26 mouse cellular contexts compared by ENCODE assay signal in the genomic region with DNA sequence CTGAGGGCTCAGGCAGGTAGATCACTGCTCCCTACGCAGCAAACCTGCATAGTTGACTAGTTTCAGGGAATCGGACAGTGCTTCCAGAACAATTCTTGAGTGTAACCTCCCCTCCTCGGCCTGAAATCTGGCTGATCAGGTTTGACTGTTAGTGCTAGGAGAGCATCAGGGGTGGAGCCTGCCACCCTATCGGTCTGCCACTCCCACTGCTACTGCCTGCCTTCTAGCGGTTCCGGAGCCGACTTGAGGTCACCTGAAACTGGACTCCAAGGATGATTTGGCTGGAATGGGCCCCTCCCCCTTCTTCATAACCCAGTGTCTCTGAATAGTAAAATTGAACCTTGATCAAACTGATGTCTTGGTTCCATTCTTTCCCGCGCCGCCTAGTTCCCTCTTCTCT. TPM values are rescaled to one million over a fixed set of nuclear protein-coding genes. Genes with fewer than 3 reads are reported as not detected.
DNase-seq lines count a peak whose midpoint lies in the region; ATAC-seq and TF ChIP-seq lines count a peak whose summit lies in the region.
"Had no signal": no experiment of that assay in that cellular context is flagged by ENCODE, and none has a peak within 500 bp of the region (broad histone marks: within the 10 kb centered on the region; RNA-seq: fewer than 3 reads in every experiment).

No protein-coding gene starts in this region.

- no peak for TF ChIP-seq CTCF in E14TG2a.4 (conservative IDR thresholded peaks at IDR 0.05; ENCODE audit: low read length)

- DNase-seq in embryonic facial prominence, embryonic 14.5 days (ENCODE audit: low spot score) = peak; percentile 12
- DNase-seq in embryonic facial prominence, embryonic 10.5 days (ENCODE audit: low spot score) = no peak
- DNase-seq in liver, embryonic 11.5 days (ENCODE audit: low spot score) = no peak
- DNase-seq in R1 (ENCODE audit: low read depth, low spot score) = peak; percentile 74
- no peak for DNase-seq in adrenal gland, postnatal 14 days
- DNase-seq: adrenal gland, adult 2 months; adrenal gland, postnatal 36 days; B cell, adult 2 months; cerebellum, adult 2 months; cerebellum, postnatal 10 days; heart, adult 2 months; heart, postnatal 36 days had no signal

- H3K9ac ChIP-seq in embryonic facial prominence, embryonic 14.5 days (ENCODE audit: low read depth, low read length) = no peak overlapping the region
- H3K9ac ChIP-seq in liver, embryonic 15.5 days = no peak overlapping the region
- no peak overlapping the region for H3K9ac ChIP-seq in liver, embryonic 11.5 days (ENCODE audit: low read depth, low read length)
- H3K9ac ChIP-seq: forebrain, embryonic 15.5 days; heart, embryonic 13.5 days; hindbrain, embryonic 15.5 days had no signal

- WGBS in embryonic facial prominence, embryonic 14.5 days = 80% methylated on average over 10 of the region's 10 CpGs
- WGBS in embryonic facial prominence, embryonic 10.5 days = 82% methylated on average over 10 of the region's 10 CpGs
- WGBS in liver, embryonic 15.5 days (ENCODE audit: insufficient replicate concordance) = 84% methylated on average over 10 of the region's 10 CpGs
- WGBS in liver, embryonic 11.5 days = 83% methylated on average over 10 of the region's 10 CpGs

- no peaks in the 10 kb centered on the region for H3K9me3 ChIP-seq in embryonic facial prominence, embryonic 14.5 days (ENCODE audit: control insufficient read depth, low read length)
- no peaks in the 10 kb centered on the region for H3K9me3 ChIP-seq in embryonic facial prominence, embryonic 10.5 days
- no peaks in the 10 kb centered on the region for H3K9me3 ChIP-seq in liver, embryonic 15.5 days (replicated peaks)
- H3K9me3 ChIP-seq in liver, embryonic 11.5 days (ENCODE audit: control insufficient read depth, low read length) = no peaks in the 10 kb centered on the region
- H3K9me3 ChIP-seq in E14TG2a.4 (ENCODE audit: low read length) = no peaks in the 10 kb centered on the region
- H3K9me3 ChIP-seq: forebrain, embryonic 15.5 days; G1E; heart, embryonic 13.5 days; hindbrain, embryonic 15.5 days had no signal

- no peak overlapping the region for H3K4me3 ChIP-seq in embryonic facial prominence, embryonic 14.5 days (ENCODE audit: low read depth, low read length)
- no peak overlapping the region for H3K4me3 ChIP-seq in embryonic facial prominence, embryonic 10.5 days
- no peak overlapping the region for H3K4me3 ChIP-seq in liver, embryonic 15.5 days (replicated peaks)
- no peak overlapping the region for H3K4me3 ChIP-seq in liver, embryonic 11.5 days (ENCODE audit: low read depth, low read length)
- peak overlapping the region; percentile 17; the same call in 1 of the 2 replicates for H3K4me3 ChIP-seq in E14TG2a.4 (replicated peaks; ENCODE audit: low read length)
- H3K4me3 ChIP-seq: forebrain, embryonic 15.5 days; heart, adult 2 months; heart, embryonic 13.5 days; hindbrain, embryonic 15.5 days had no signal

- H3K4me2 ChIP-seq in embryonic facial prominence, embryonic 14.5 days (ENCODE audit: low read depth, low read length) = no peak overlapping the region
- H3K4me2 ChIP-seq in liver, embryonic 15.5 days = no peak overlapping the region
- no peak overlapping the region for H3K4me2 ChIP-seq in liver, embryonic 11.5 days
- H3K4me2 ChIP-seq: forebrain, embryonic 15.5 days; heart, embryonic 13.5 days; hindbrain, embryonic 15.5 days had no signal

- H3K27me3 ChIP-seq in embryonic facial prominence, embryonic 14.5 days (replicated peaks; ENCODE audit: control insufficient read depth, insufficient read depth, low read length) = no peaks in the 10 kb centered on the region
- no peaks in the 10 kb centered on the region for H3K27me3 ChIP-seq in embryonic facial prominence, embryonic 10.5 days (replicated peaks; ENCODE audit: low read depth, poor library complexity, severe bottlenecking)
- no peaks in the 10 kb centered on the region for H3K27me3 ChIP-seq in liver, embryonic 15.5 days
- H3K27me3 ChIP-seq in liver, embryonic 11.5 days (replicated peaks; ENCODE audit: control insufficient read depth, insufficient read depth, low read length) = no peaks in the 10 kb centered on the region
- H3K27me3 ChIP-seq in E14TG2a.4 (ENCODE audit: insufficient read depth, low read length) = no peaks in the 10 kb centered on the region
- H3K27me3 ChIP-seq: forebrain, embryonic 15.5 days; heart, embryonic 13.5 days; hindbrain, embryonic 15.5 days had no signal

- H3K27ac ChIP-seq in embryonic facial prominence, embryonic 14.5 days (replicated peaks; ENCODE audit: low read depth, low read length) = no peak overlapping the region
- no peak overlapping the region for H3K27ac ChIP-seq in embryonic facial prominence, embryonic 10.5 days (replicated peaks)
- 0 out of 2 replicates have a peak overlapping the region, but pooled peaks have one; percentile 1 for H3K27ac ChIP-seq in liver, embryonic 15.5 days (replicated peaks)
- H3K27ac ChIP-seq in liver, embryonic 11.5 days (ENCODE audit: low read depth, low read length) = no peak overlapping the region
- H3K27ac ChIP-seq: forebrain, embryonic 15.5 days; heart, adult 2 months; heart, embryonic 13.5 days; hindbrain, embryonic 15.5 days had no signal

- no peaks in the 10 kb centered on the region for H3K4me1 ChIP-seq in embryonic facial prominence, embryonic 14.5 days (ENCODE audit: control insufficient read depth, insufficient read depth, low read length)
- no peaks in the 10 kb centered on the region for H3K4me1 ChIP-seq in embryonic facial prominence, embryonic 10.5 days
- peaks cover 47% of the 10 kb centered on the region for H3K4me1 ChIP-seq in liver, embryonic 15.5 days (replicated peaks)
- peaks cover 5% of the 10 kb centered on the region; the same call in 1 of the 2 replicates for H3K4me1 ChIP-seq in liver, embryonic 11.5 days (replicated peaks; ENCODE audit: control insufficient read depth, insufficient read depth, low read length)
- peaks cover 82% of the 10 kb centered on the region for H3K4me1 ChIP-seq in E14TG2a.4 (replicated peaks; ENCODE audit: low read depth, low read length)
- H3K4me1 ChIP-seq: forebrain, embryonic 15.5 days; heart, embryonic 13.5 days; hindbrain, embryonic 15.5 days had no signal

- H3K36me3 ChIP-seq in embryonic facial prominence, embryonic 14.5 days (ENCODE audit: control insufficient read depth, insufficient read depth, low read length) = peaks cover 48% of the 10 kb centered on the region
- peaks cover 57% of the 10 kb centered on the region for H3K36me3 ChIP-seq in embryonic facial prominence, embryonic 10.5 days (replicated peaks)
- H3K36me3 ChIP-seq in liver, embryonic 15.5 days (replicated peaks) = peaks cover 63% of the 10 kb centered on the region
- peaks cover 35% of the 10 kb centered on the region for H3K36me3 ChIP-seq in liver, embryonic 11.5 days (ENCODE audit: control insufficient read depth, insufficient read depth, low read length)
- H3K36me3 ChIP-seq in E14TG2a.4 (ENCODE audit: insufficient read depth, low read length) = peaks cover 49% of the 10 kb centered on the region

- no peak for ATAC-seq in embryonic facial prominence, embryonic 14.5 days (ENCODE audit: low read depth)
- no peak for ATAC-seq in liver, embryonic 15.5 days (ENCODE audit: insufficient read depth)
- no peak for ATAC-seq in liver, embryonic 11.5 days (replicated peaks; ENCODE audit: low FRiP score)
- ATAC-seq: activated CD4-positive, CD25-positive, alpha-beta regulatory T cell, adult 4 months; CD4-positive, CD25-positive, alpha-beta regulatory T cell, adult 4 months; forebrain, embryonic 15.5 days had no signal

RNA-seq across cellular contexts. Expression of a gene that starts 17.8 kb away (rescaled TPM):
- 97.2 and 102 TPM in 2 replicates for polyA plus RNA-seq in embryonic facial prominence, embryonic 14.5 days (2014; fragmentation: Nextera tagmentation; extraction: Ambion mirVana)
- polyA plus RNA-seq in embryonic facial prominence, embryonic 10.5 days (2016; fragmentation: Nextera tagmentation; extraction: Ambion mirVana) = 75.8 and 76.2 TPM in 2 replicates
- 162 and 178 TPM in 2 replicates for polyA plus RNA-seq in liver, embryonic 15.5 days (2015; fragmentation: Nextera tagmentation; extraction: Ambion mirVana)
- polyA plus RNA-seq in liver, embryonic 11.5 days (2014; fragmentation: Nextera tagmentation; extraction: Ambion mirVana) = 91.7 and 99.2 TPM in 2 replicates
- 119 and 126 TPM in 2 replicates for total RNA-seq in adrenal gland, postnatal 14 days (2021)

RNA-seq across cellular contexts. Expression of a gene that starts 22.3 kb away (rescaled TPM):
- polyA plus RNA-seq in embryonic facial prominence, embryonic 14.5 days (2014; fragmentation: Nextera tagmentation; extraction: Ambion mirVana) = 24.6 and 24.7 TPM in 2 replicates
- polyA plus RNA-seq in embryonic facial prominence, embryonic 10.5 days (2016; fragmentation: Nextera tagmentation; extraction: Ambion mirVana) = 39.1 and 42.6 TPM in 2 replicates
- 35.3 and 39.2 TPM in 2 replicates for polyA plus RNA-seq in liver, embryonic 15.5 days (2015; fragmentation: Nextera tagmentation; extraction: Ambion mirVana)
- polyA plus RNA-seq in liver, embryonic 11.5 days (2014; fragmentation: Nextera tagmentation; extraction: Ambion mirVana) = 44.5 and 46.0 TPM in 2 replicates
- 18.6 and 19.5 TPM in 2 replicates for total RNA-seq in adrenal gland, postnatal 14 days (2021)

RNA-seq across cellular contexts. Expression of a gene that starts 27.6 kb away (rescaled TPM):
- polyA plus RNA-seq in embryonic facial prominence, embryonic 14.5 days (2014; fragmentation: Nextera tagmentation; extraction: Ambion mirVana) = 29.9 and 31.5 TPM in 2 replicates
- 37.0 and 37.3 TPM in 2 replicates for polyA plus RNA-seq in embryonic facial prominence, embryonic 10.5 days (2016; fragmentation: Nextera tagmentation; extraction: Ambion mirVana)
- polyA plus RNA-seq in liver, embryonic 15.5 days (2015; fragmentation: Nextera tagmentation; extraction: Ambion mirVana) = 17.3 and 17.4 TPM in 2 replicates
- 34.3 and 36.9 TPM in 2 replicates for polyA plus RNA-seq in liver, embryonic 11.5 days (2014; fragmentation: Nextera tagmentation; extraction: Ambion mirVana)
- total RNA-seq in adrenal gland, postnatal 14 days (2021) = 27.4 and 28.0 TPM in 2 replicates

RNA-seq across cellular contexts. Expression of a gene that starts 47.3 kb away (rescaled TPM):
- polyA plus RNA-seq in embryonic facial prominence, embryonic 14.5 days (2014; fragmentation: Nextera tagmentation; extraction: Ambion mirVana) = not detected in 2 replicates
- polyA plus RNA-seq in embryonic facial prominence, embryonic 10.5 days (2016; fragmentation: Nextera tagmentation; extraction: Ambion mirVana) = not detected in 2 replicates
- polyA plus RNA-seq in liver, embryonic 15.5 days (2015; fragmentation: Nextera tagmentation; extraction: Ambion mirVana) = not detected in 2 replicates
- not detected in 2 replicates for polyA plus RNA-seq in liver, embryonic 11.5 days (2014; fragmentation: Nextera tagmentation; extraction: Ambion mirVana)
- total RNA-seq in adrenal gland, postnatal 14 days (2021) = not detected in 2 replicates
- total RNA-seq: adrenal gland, adult 2 months; adrenal gland, postnatal 36 days; gastrocnemius, adult 8-10 months; gastrocnemius, postnatal 4 days; heart, adult 2 months; heart, postnatal 36 days had no signal
- polyA plus RNA-seq: activated CD4-positive, CD25-positive, alpha-beta regulatory T cell, adult 4 months; adrenal gland, adult 2 months; CD4-positive, CD25-positive, alpha-beta regulatory T cell, adult 4 months; cerebellum, adult 2 months; embryonic facial prominence, embryonic 11.5 days; forebrain, embryonic 11.5 days; forebrain, embryonic 15.5 days; G1E; heart, adult 2 months; heart, embryonic 13.5 days; heart, postnatal 0 days; hindbrain, embryonic 11.5 days; hindbrain, embryonic 15.5 days had no signal

Comparison
In these comparisons a context has a peak if more than half of its experiments do, and no peak if none do; other contexts are left out.
1. DNase-seq: peak in embryonic facial prominence, embryonic 14.5 days (single experiment) and R1 (single experiment); none in embryonic facial prominence, embryonic 10.5 days (single experiment), liver, embryonic 11.5 days (single experiment) and adrenal gland, postnatal 14 days (single experiment).